Mouse (Mus musculus) forebrain, embryonic 14.5 days (tissue): ENCODE measurements around the gene Mok. TPM values are rescaled to one million over a fixed set of nuclear protein-coding genes. Genes with fewer than 3 reads are reported as not detected.

Experiments used
- ATAC-seq: fragments of 200-750 bp; cut with Nextera tagmentation; 2 replicates; pipeline ENCODE4 v1.8.0; 2017; ENCODE audit warnings: mild to moderate bottlenecking, moderate library complexity
- DNase-seq: peaks from one replicate; pipeline ENCODE4 v3.0.0-alpha.2; 2015; ENCODE audit warnings: low spot score
- H3K27ac ChIP-seq: fragments of 300-500 bp; sonication (generic); 2 replicates; pipeline ENCODE4 v1.5.1; 2014; ENCODE audit warnings: low read depth, mild to moderate bottlenecking, control low read depth, low read length, moderate library complexity
- H3K27me3 ChIP-seq: fragments of 300-500 bp; sonication (generic); replicated peaks from 2 replicates; pipeline ENCODE4 v1.6.1; 2014; ENCODE audit warnings: low read length, control low read depth, mixed read lengths; ENCODE audit not compliant: control insufficient read depth, insufficient read depth
- H3K36me3 ChIP-seq: fragments of 300-500 bp; sonication (generic); 2 replicates; pipeline ENCODE4 v1.6.1; 2014; ENCODE audit warnings: low read length, control low read depth; ENCODE audit not compliant: control insufficient read depth, insufficient read depth
- H3K4me1 ChIP-seq: fragments of 300-500 bp; sonication (generic); 2 replicates; pipeline ENCODE4 v1.6.1; 2014; ENCODE audit warnings: antibody characterized with exemption, low read length, control low read depth; ENCODE audit not compliant: control insufficient read depth, insufficient read depth
- H3K4me2 ChIP-seq: fragments of 300-500 bp; sonication (generic); 2 replicates; pipeline ENCODE4 v1.6.1; 2014; ENCODE audit warnings: mild to moderate bottlenecking, control low read depth, low read length
- H3K4me3 ChIP-seq: fragments of 300-500 bp; sonication (generic); 2 replicates; pipeline ENCODE4 v1.5.1; 2014; ENCODE audit warnings: low read depth, low read length, control low read depth
- H3K9ac ChIP-seq: fragments of 300-500 bp; sonication (generic); 2 replicates; pipeline ENCODE4 v1.6.1; 2014; ENCODE audit warnings: mild to moderate bottlenecking, low read length, control low read depth, moderate library complexity
- H3K9me3 ChIP-seq: fragments of 300-500 bp; sonication (generic); replicated peaks from 2 replicates; pipeline ENCODE4 v1.6.1; 2016; ENCODE audit warnings: low read length, control low read depth, mixed read lengths; ENCODE audit not compliant: control insufficient read depth
- WGBS: fragments of 180-500 bp; shearing (Covaris S2); extraction: QIAGEN DNeasy Blood & Tissue Kit; methylation state at CpG from one replicate; pipeline ENCODE4 v1.1.7; 2014; 5-methylcytosine and 5-hydroxymethylcytosine counted together
- polyA plus RNA-seq: library from polyadenylated mRNA; unstranded; fragments of >200 nt; fragmentation: Nextera tagmentation; extraction: Ambion mirVana; gene quantifications from 2 replicates; pipeline ENCODE4 v1.2.1, GENCODE M21; 2014

Mok gene
- polyA plus RNA-seq, 1 experiment from 2014 or later = 16.3 TPM

GRCm38 (mm10) chr12:110822366-110822765 is 18.4 kb downstream of the Mok start:
- no peak overlapping the region for H3K27ac ChIP-seq
- no peak overlapping the region for H3K9ac ChIP-seq
- no peaks in the 10 kb centered on the region for H3K4me1 ChIP-seq
- DNase-seq (no peak), ATAC-seq (no peak)
- H3K27me3 ChIP-seq = no peaks in the 10 kb centered on the region
- H3K4me3 ChIP-seq = no peak overlapping the region
- H3K9me3 ChIP-seq = no peaks in the 10 kb centered on the region
- 91% methylated on average over 7 of the region's 7 CpGs for WGBS
- peaks cover under 1% of the 10 kb centered on the region; the same call in 1 of the 2 replicates for H3K36me3 ChIP-seq
- no peak overlapping the region for H3K4me2 ChIP-seq

- no peak for DNase-seq
- H3K27me3 ChIP-seq = no peaks in the 10 kb centered on the region
- H3K9ac ChIP-seq = no peak overlapping the region
- H3K4me3 ChIP-seq = no peak overlapping the region
- no peaks in the 10 kb centered on the region for H3K9me3 ChIP-seq
- no peaks in the 10 kb centered on the region for H3K36me3 ChIP-seq
- no peak overlapping the region for H3K4me2 ChIP-seq
- ATAC-seq = no peak
- WGBS = 89% methylated on average over 2 of the region's 2 CpGs
- H3K27ac ChIP-seq = no peak overlapping the region
- no peaks in the 10 kb centered on the region for H3K4me1 ChIP-seq
These were observed 19.0 kb downstream of the Mok start for GRCm38 (mm10) chr12:110821787-110822186.

DNA sequence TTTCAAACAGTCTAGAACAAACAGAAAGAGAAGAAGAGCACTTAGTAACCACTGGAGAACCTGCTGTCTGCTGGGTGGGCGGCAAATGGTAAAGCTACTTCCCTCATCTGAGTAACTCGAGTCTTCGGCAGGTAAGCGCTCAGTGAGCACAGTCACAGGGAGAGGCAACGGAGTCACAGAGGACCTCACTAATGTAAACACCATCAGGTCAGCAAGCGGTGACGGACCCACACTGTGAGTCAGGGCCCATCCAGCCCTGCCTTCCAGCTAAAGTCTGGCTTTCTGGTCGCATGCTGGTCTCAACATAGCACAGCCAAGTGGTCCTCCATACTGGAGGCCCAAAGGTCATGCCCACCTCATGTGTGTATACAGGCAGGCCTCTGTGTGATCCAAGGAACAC is 21.4 kb downstream of the Mok start:
- DNase-seq (no peak), ATAC-seq (no peak)
- 84% methylated on average over 8 of the region's 8 CpGs for WGBS
- Histone ChIP-seq H3K4me1 (no peaks in the 10 kb centered on the region), H3K27ac (no peak overlapping the region), H3K4me2 (no peak overlapping the region), H3K9ac (no peak overlapping the region), H3K4me3 (no peak overlapping the region), H3K36me3 (0 out of 2 replicates have a peak, but pooled peaks cover 5% of the 10 kb centered on the region), H3K9me3 (no peaks in the 10 kb centered on the region), H3K27me3 (no peaks in the 10 kb centered on the region)

DNA sequence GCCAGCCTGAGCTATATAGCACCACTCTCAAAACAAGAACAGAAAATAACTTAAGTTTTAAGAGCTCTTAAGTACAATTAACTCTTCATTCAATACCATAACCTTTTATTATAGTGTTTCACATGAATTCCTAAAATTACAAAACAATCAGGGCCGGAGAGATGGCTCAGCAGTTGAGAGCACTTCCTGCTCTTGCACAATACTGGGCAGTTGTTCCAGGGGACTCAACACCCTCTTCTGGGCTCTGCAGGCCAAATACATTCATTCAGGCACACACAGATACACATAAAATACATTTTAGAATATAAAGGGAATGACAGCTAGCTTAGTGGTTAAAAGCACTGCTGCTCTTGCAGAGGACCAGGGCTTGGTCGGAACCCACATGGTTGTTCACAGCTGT is 23.9 kb downstream of the Mok start:
- no peak for DNase-seq
- Histone ChIP-seq H3K36me3 (peaks cover 16% of the 10 kb centered on the region; the same call in 1 of the 2 replicates), H3K9me3 (no peaks in the 10 kb centered on the region), H3K27ac (no peak overlapping the region), H3K27me3 (no peaks in the 10 kb centered on the region), H3K4me1 (no peaks in the 10 kb centered on the region), H3K4me2 (no peak overlapping the region), H3K9ac (no peak overlapping the region), H3K4me3 (no peak overlapping the region)
- WGBS = 86% methylated on average over 2 of the region's 2 CpGs
- ATAC-seq = no peak

GRCm38 (mm10) chr12:110814924-110815323 is 25.8 kb downstream of the Mok start:
- no peak for ATAC-seq
- H3K4me1 ChIP-seq = no peaks in the 10 kb centered on the region
- 83% methylated on average over 17 of the region's 17 CpGs for WGBS
- no peaks in the 10 kb centered on the region for H3K9me3 ChIP-seq
- peaks cover 22% of the 10 kb centered on the region; the same call in 1 of the 2 replicates for H3K36me3 ChIP-seq
- no peak for DNase-seq
- no peak overlapping the region for H3K27ac ChIP-seq
- H3K4me2 ChIP-seq = no peak overlapping the region
- H3K4me3 ChIP-seq = no peak overlapping the region
- H3K27me3 ChIP-seq = no peaks in the 10 kb centered on the region
- no peak overlapping the region for H3K9ac ChIP-seq

GRCm38 (mm10) chr12:110813624-110814023 is 27.1 kb downstream of the Mok start:
- Histone ChIP-seq H3K27ac (no peak overlapping the region), H3K36me3 (peaks cover 22% of the 10 kb centered on the region; the same call in 1 of the 2 replicates), H3K4me1 (no peaks in the 10 kb centered on the region), H3K9me3 (no peaks in the 10 kb centered on the region), H3K9ac (no peak overlapping the region), H3K27me3 (no peaks in the 10 kb centered on the region), H3K4me2 (no peak overlapping the region), H3K4me3 (no peak overlapping the region)
- ATAC-seq = no peak
- WGBS = 96% methylated on average over 6 of the region's 6 CpGs
- DNase-seq = no peak

GRCm38 (mm10) chr12:110813132-110813531 is 27.6 kb downstream of the Mok start:
- H3K4me1 ChIP-seq = no peaks in the 10 kb centered on the region
- H3K9me3 ChIP-seq = no peaks in the 10 kb centered on the region
- no peak overlapping the region for H3K9ac ChIP-seq

GRCm38 (mm10) chr12:110808848-110809247 is 31.9 kb downstream of the Mok start:
- peaks cover 38% of the 10 kb centered on the region for H3K36me3 ChIP-seq
- H3K4me3 ChIP-seq = no peak overlapping the region
- ATAC-seq (no peak), DNase-seq (no peak)
- H3K27me3 ChIP-seq = no peaks in the 10 kb centered on the region
- H3K9me3 ChIP-seq = no peaks in the 10 kb centered on the region
- 0 out of 2 replicates have a peak overlapping the region, but pooled peaks have one; percentile 18 for H3K27ac ChIP-seq
- no peak overlapping the region for H3K4me2 ChIP-seq
- no peaks in the 10 kb centered on the region for H3K4me1 ChIP-seq
- WGBS = 78% methylated on average over 5 of the region's 5 CpGs
- no peak overlapping the region for H3K9ac ChIP-seq

More at GRCm38 (mm10) chr12:110813132-110813531, 27.6 kb downstream of the Mok start:
- DNase-seq (no peak), ATAC-seq (no peak)
- no peak overlapping the region for H3K27ac ChIP-seq
- peaks cover 24% of the 10 kb centered on the region for H3K36me3 ChIP-seq
- no peaks in the 10 kb centered on the region for H3K27me3 ChIP-seq
- H3K4me2 ChIP-seq = no peak overlapping the region
- 91% methylated on average over 9 of the region's 9 CpGs for WGBS
- no peak overlapping the region for H3K4me3 ChIP-seq

GRCm38 (mm10) chr12:110808430-110808829 is 32.3 kb downstream of the Mok start:
- Histone ChIP-seq H3K27me3 (no peaks in the 10 kb centered on the region), H3K4me2 (no peak overlapping the region), H3K27ac (peak overlapping the region; percentile 11; the same call in 1 of the 2 replicates), H3K9ac (no peak overlapping the region), H3K4me1 (no peaks in the 10 kb centered on the region), H3K4me3 (no peak overlapping the region), H3K36me3 (peaks cover 38% of the 10 kb centered on the region), H3K9me3 (no peaks in the 10 kb centered on the region)
- ATAC-seq (no peak), DNase-seq (no peak)
- WGBS = 12% methylated on average over 10 of the region's 10 CpGs
